Mouse (Mus musculus) cerebellum, adult 2 months (tissue): ENCODE data around the gene Olfr1302. TPM values are rescaled to one million over a fixed set of nuclear protein-coding genes. Genes with fewer than 3 reads are reported as not detected.

ENCODE experiments used
- DNase-seq, 2 experiments: peaks; one replicate each; pipeline ENCODE4 v3.0.0; 2021
- H3K27ac ChIP-seq: fragments of 200-500 bp; 2 replicates; pipeline ENCODE4 v1.5.1; 2012; ENCODE audit warnings: low read length, control low read depth, inconsistent platforms; ENCODE audit not compliant: insufficient read depth
- H3K27me3 ChIP-seq: fragments of 200-500 bp; 2 replicates; pipeline ENCODE4 v1.6.1; 2012; ENCODE audit warnings: inconsistent platforms, mild to moderate bottlenecking, low read length, moderate library complexity; ENCODE audit not compliant: control insufficient read depth, insufficient read depth
- H3K4me1 ChIP-seq: fragments of 200-500 bp; 2 replicates; pipeline ENCODE4 v1.6.1; 2011; ENCODE audit warnings: low read length; ENCODE audit not compliant: control insufficient read depth, insufficient read depth
- H3K4me3 ChIP-seq: fragments of 200-500 bp; replicated peaks from 2 replicates; pipeline ENCODE3; 2011; ENCODE audit warnings: mild to moderate bottlenecking, low read depth, low read length, control low read depth; ENCODE audit not compliant: insufficient read depth
- CTCF ChIP-seq: fragments of 200-500 bp; IDR thresholded peaks from 2 replicates; pipeline ENCODE4 v1.5.1; 2011; ENCODE audit warnings: low read depth, mild to moderate bottlenecking, control low read depth, low read length, moderate library complexity, borderline replicate concordance; ENCODE audit not compliant: insufficient read depth
- POLR2A ChIP-seq: fragments of 200-500 bp; IDR thresholded peaks from 2 replicates; pipeline ENCODE4 v1.6.1; 2011; ENCODE audit warnings: low read length, control low read depth, borderline replicate concordance; ENCODE audit not compliant: insufficient read depth
- WGBS: fragments of 180-500 bp; shearing (Covaris S2); methylation state at CpG from one replicate; pipeline ENCODE4 v1.1.7; 2018; 5-methylcytosine and 5-hydroxymethylcytosine counted together
- polyA plus RNA-seq: library from polyadenylated mRNA; depleted of rRNA; stranded (reverse); fragments of >200 nt; gene quantifications from 2 replicates; pipeline ENCODE4 v1.2.3, GENCODE M21; 2012; rRNA removed

The Olfr1302 gene
- polyA plus RNA-seq, result not detected in 2 replicates

DNA sequence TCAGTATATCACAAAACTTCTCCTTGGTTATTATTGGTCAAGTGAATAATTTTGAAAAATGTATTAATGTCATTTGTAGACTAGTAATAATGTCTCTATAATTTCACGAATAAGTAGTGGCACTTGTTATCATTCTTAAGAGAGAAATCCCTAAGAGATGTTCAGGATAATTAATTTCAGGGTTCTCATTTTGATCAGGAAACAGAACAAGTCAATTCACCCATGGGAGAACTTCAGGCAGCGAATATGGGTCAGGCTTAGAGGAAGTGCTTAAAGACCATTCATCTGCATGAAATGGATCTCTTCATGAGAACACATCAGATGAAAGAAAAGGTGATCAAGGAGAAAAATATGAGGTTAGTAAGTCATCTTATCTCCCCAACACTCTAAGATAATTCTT is at the start of gene Olfr1302:
Olfr1302 (plus strand) TSS at position 301 of the 400 bp plus-strand sequence.
- 74% methylated on average over 2 of the region's 2 CpGs for whole genome bisulfite sequencing
- H3K27ac ChIP-seq, result no peak within 1 kb of the TSS
- H3K4me3 ChIP-seq, result no peak within 1 kb of the TSS
- TF ChIP-seq CTCF (no peak), POLR2A (no peak)
- DNase-seq, result no peak
- H3K27me3 ChIP-seq, result no peaks in the 10 kb centered on the region
- no peaks in the 10 kb centered on the region for H3K4me1 ChIP-seq

DNA sequence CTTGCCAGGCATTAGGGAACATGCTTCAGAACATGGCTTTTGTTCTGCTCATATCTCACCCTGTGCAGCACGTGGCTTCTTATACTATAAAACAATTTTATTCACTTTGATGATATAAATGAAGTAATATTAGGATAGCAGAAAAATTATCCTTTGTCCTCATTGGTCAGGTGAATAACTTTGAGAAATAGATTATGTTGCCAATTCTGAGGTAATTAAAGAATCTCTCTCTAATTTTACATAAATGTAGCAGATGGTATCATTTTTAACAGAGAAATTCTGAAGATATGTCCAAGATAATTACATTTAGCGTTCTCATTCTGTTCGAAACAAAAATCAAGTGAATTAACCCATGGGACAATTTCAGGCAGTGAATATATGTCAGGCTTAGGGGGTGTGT is 26.5 kb upstream of the Olfr1302 start, which contains the start of gene Olfr1301:
Olfr1301 (plus strand) TSS at position 301 of the 400 bp plus-strand sequence.
- H3K27me3 ChIP-seq, result no peaks in the 10 kb centered on the region
- TF ChIP-seq CTCF (no peak), POLR2A (no peak)
- no peak within 1 kb of the TSS for H3K27ac ChIP-seq
- no peak for DNase-seq
- no peak within 1 kb of the TSS for H3K4me3 ChIP-seq
- 71% methylated on average over 3 of the region's 3 CpGs for WGBS
- H3K4me1 ChIP-seq, result no peaks in the 10 kb centered on the region

DNA sequence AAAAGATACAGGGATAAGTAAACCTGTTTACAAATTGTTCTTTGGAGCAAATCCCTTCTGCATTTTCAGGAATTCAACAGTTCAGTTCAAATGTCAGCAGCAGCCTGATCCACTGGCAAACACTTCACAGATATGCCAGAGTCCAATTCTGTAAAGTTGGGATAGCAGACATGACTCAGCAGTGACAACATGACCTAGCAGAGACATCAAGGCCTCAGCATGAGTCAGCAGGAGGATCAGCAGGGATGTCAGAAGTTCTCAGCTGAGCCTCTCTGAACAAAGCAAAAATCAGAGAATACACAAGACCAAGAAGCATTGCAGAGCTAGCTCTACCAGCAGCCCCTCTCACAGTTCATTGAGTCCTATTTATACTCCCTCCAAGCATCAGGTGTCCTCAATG is 35.7 kb downstream of the Olfr1302 start:
- no peak for TF ChIP-seq CTCF
- no peak for TF ChIP-seq POLR2A
- H3K27ac ChIP-seq, result no peak overlapping the region
- no peak for DNase-seq

DNA sequence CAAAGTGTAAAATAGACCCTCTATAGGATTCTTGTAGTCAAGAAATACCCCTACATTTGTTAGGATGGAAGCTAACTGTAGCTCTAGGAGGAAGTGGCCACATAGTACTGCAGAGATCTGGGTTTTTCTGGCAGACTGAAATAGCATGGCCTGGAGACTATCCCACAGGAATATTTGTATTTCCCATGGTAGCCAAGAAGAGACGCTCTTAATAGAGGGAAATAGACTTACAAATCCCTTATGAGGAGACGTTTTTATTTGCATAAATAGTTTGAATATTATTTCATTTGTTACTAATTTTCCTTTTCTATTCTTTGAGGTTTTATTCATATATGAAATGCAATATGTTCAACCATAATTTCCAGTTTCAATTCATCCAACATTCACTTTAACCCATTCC is 43.0 kb downstream of the Olfr1302 start, which contains the start of gene Olfr1303:
Olfr1303 (minus strand) TSS at position 101 of the 400 bp plus-strand sequence.
- H3K27me3 ChIP-seq, result no peaks in the 10 kb centered on the region
- no peak for TF ChIP-seq POLR2A
- no peak for TF ChIP-seq CTCF
- WGBS, result 80% methylated on average over 2 of the region's 2 CpGs
- H3K27ac ChIP-seq, result no peak within 1 kb of the TSS
- no peak within 1 kb of the TSS for H3K4me3 ChIP-seq
- no peaks in the 10 kb centered on the region for H3K4me1 ChIP-seq
- no peak for DNase-seq

More for the DNA sequence above, 35.7 kb downstream of the Olfr1302 start:
- Histone ChIP-seq H3K27me3 (no peaks in the 10 kb centered on the region), H3K4me1 (no peaks in the 10 kb centered on the region), H3K4me3 (no peak overlapping the region)

Other genes starting within 250 kb of the Olfr1302 start
- gene Olfr1294, start 237.1 kb upstream of the Olfr1302 start, polyA plus RNA-seq, result not detected in 2 replicates
- gene Olfr1295, start 207.7 kb upstream of the Olfr1302 start, polyA plus RNA-seq, result not detected in 2 replicates
- not detected in 2 replicates for gene Olfr1297, start 150.9 kb upstream of the Olfr1302 start, polyA plus RNA-seq
- not detected in 2 replicates for gene Olfr1298, start 128.2 kb upstream of the Olfr1302 start, polyA plus RNA-seq
- gene Olfr1299, start 116.0 kb upstream of the Olfr1302 start, polyA plus RNA-seq, result not detected in 2 replicates
- gene Olfr1301, start 26.4 kb upstream of the Olfr1302 start, polyA plus RNA-seq, result not detected in 2 replicates
- not detected in 2 replicates for gene Olfr1303, start 42.9 kb downstream of the Olfr1302 start, polyA plus RNA-seq
- not detected in 2 replicates for gene Olfr1305, start 99.7 kb downstream of the Olfr1302 start, polyA plus RNA-seq
- gene Olfr1306, start 138.8 kb downstream of the Olfr1302 start, polyA plus RNA-seq, result not detected in 2 replicates
- gene Olfr1307, start 172.0 kb downstream of the Olfr1302 start, polyA plus RNA-seq, result not detected in 2 replicates
- not detected in 2 replicates for gene Olfr1308, start 187.5 kb downstream of the Olfr1302 start, polyA plus RNA-seq
- gene Olfr1309, start 212.9 kb downstream of the Olfr1302 start, polyA plus RNA-seq, result not detected in 2 replicates
- not detected in 2 replicates for gene Olfr1310, start 235.3 kb downstream of the Olfr1302 start, polyA plus RNA-seq
- gene Olfr1311, start 247.0 kb downstream of the Olfr1302 start, polyA plus RNA-seq, result not detected in 2 replicates